Mouse (Mus musculus) heart, embryonic 12.5 days (tissue): ENCODE results near the gene Ifi211. TPM values are rescaled to one million over a fixed set of nuclear protein-coding genes. Genes with fewer than 3 reads are reported as not detected.
"Not testable (repeated sequence)": the region's sequence is repeated elsewhere in the genome, so short reads cannot be mapped to it uniquely, and the experiment has no call there.

Experiments
- ATAC-seq: fragments of 200-750 bp; cut with Nextera tagmentation; 2 replicates; pipeline ENCODE4 v1.8.0; 2017; ENCODE audit warnings: moderate TSS enrichment, moderate library complexity; ENCODE audit not compliant: insufficient number of reproducible peaks, low FRiP score
- H3K27ac ChIP-seq: fragments of 300-500 bp; sonication (generic); 2 replicates; pipeline ENCODE4 v1.5.1; 2016; ENCODE audit warnings: mild to moderate bottlenecking, moderate library complexity; ENCODE audit not compliant: poor library complexity, severe bottlenecking
- H3K27me3 ChIP-seq: fragments of 300-500 bp; sonication (generic); replicated peaks from 2 replicates; pipeline ENCODE4 v1.6.1; 2016; ENCODE audit warnings: mild to moderate bottlenecking, moderate library complexity
- H3K36me3 ChIP-seq: fragments of 300-500 bp; sonication (generic); 2 replicates; pipeline ENCODE4 v1.6.1; 2016; ENCODE audit warnings: mild to moderate bottlenecking, moderate library complexity
- H3K4me1 ChIP-seq: fragments of 300-500 bp; sonication (generic); replicated peaks from 2 replicates; pipeline ENCODE4 v1.6.1; 2016; ENCODE audit warnings: mild to moderate bottlenecking
- H3K4me2 ChIP-seq: fragments of 300-500 bp; sonication (generic); 2 replicates; pipeline ENCODE4 v1.6.1; 2016; ENCODE audit warnings: mild to moderate bottlenecking, moderate library complexity
- H3K4me3 ChIP-seq: fragments of 300-500 bp; sonication (generic); 2 replicates; pipeline ENCODE4 v1.5.1; 2016; ENCODE audit warnings: mild to moderate bottlenecking
- H3K9ac ChIP-seq: fragments of 300-500 bp; sonication (generic); 2 replicates; pipeline ENCODE4 v1.6.1; 2016; ENCODE audit warnings: mild to moderate bottlenecking, moderate library complexity
- H3K9me3 ChIP-seq: fragments of 300-500 bp; sonication (generic); replicated peaks from 2 replicates; pipeline ENCODE4 v1.6.1; 2016; ENCODE audit warnings: mild to moderate bottlenecking, moderate library complexity
- WGBS: fragments of 180-500 bp; shearing (Covaris S2); methylation state at CpG from one replicate; pipeline ENCODE4 v1.1.7; 2016; 5-methylcytosine and 5-hydroxymethylcytosine counted together
- polyA plus RNA-seq: library from polyadenylated mRNA; unstranded; fragments of >200 nt; fragmentation: Nextera tagmentation; extraction: Ambion mirVana; gene quantifications from 2 replicates; pipeline ENCODE4 v1.2.1, GENCODE M21; 2016

The Ifi211 gene
- polyA plus RNA-seq, 1 experiment from 2014 or later = 3.4 TPM

DNA sequence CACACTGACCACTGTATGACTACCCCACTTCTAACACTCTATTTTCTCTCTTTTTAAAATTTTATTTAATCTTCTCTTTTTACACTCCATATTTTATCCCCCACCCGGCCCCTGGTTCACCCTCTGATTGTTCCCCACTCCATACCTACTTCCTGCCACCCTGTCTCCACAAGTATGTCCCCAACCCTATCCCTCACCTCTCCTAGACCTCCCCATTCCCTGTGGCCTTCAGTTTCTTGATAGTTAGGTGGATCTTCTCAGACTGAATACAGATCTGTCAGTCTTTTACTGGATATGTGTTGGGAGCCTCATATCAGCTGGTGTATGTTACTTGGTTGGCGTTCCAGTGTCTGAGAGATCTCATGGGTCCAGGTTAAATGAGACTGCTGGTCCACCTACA, 1.7 kb upstream of the Ifi211 start:
- WGBS = 70% methylated on average over 2 of the region's 2 CpGs
- Histone ChIP-seq H3K36me3 (no peaks in the 10 kb centered on the region), H3K9ac (no peak overlapping the region)

DNA sequence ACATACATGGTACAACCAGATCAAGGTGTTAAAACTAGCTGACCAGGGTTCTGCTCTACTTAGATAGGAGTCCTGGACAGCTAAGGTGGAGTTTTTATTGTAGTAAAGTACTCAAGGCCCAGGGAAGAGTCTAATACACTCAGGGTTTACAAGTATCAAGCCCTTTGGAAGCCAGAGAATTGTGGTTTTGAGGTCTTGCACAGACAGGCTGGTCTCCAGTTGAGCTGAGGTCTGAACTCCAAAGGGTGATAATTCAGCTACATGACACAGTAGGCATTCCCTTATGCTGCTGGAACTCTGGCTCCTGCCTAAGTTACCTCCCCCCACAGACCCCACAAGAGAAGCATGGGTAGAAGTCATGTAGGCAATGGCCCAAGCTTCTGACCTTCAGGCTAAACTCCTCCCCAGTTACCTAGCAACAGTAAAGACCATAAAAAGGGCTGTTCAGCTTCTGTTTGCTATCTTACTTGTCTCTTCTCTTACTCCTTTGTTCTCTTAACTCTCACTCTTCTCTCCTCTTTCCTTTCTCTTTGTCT, 478 bp upstream of the Ifi211 start:
- not testable (repeated sequence) for H3K9ac ChIP-seq, ATAC-seq, H3K27me3 ChIP-seq, H3K36me3 ChIP-seq, H3K4me3 ChIP-seq, H3K4me2 ChIP-seq, H3K4me1 ChIP-seq, H3K27ac ChIP-seq, H3K9me3 ChIP-seq

More for the DNA sequence above, 1.7 kb upstream of the Ifi211 start:
- H3K4me3 ChIP-seq = no peak overlapping the region
- no peaks in the 10 kb centered on the region for H3K27me3 ChIP-seq
- no peak overlapping the region for H3K4me2 ChIP-seq
- no peak overlapping the region for H3K27ac ChIP-seq
- no peak for ATAC-seq
- no peaks in the 10 kb centered on the region for H3K4me1 ChIP-seq
- no peaks in the 10 kb centered on the region for H3K9me3 ChIP-seq

DNA sequence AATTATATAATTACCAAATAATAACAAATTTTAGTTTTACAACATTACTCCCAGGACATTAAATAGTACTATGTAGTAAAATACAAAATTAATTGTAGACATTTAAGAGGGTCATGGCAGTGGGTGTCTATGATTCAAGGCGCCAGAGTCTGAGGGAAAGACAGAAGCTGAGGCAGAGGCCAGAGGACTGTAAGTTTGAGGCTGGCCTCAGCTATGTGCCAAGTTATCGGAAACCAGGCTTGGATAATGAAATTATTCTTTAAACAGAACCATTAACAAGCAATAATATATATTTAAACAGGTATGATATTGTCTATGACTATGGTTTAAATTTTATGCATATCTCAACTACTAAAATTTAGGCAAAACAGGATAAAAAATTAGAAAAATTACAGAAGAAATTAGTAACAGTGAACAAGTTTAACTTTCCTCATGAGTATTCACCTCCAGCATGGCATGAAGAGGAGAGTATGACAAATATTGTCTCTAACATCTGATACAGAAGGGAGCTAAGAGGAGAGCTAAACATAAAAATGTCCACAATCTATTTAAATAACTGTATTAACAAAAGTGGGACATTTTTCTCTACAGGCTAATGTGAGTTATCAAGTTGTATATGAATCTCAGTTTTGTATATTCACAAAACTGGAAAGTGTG, 910 bp downstream of the Ifi211 start:
- Histone ChIP-seq H3K27me3 (no peaks in the 10 kb centered on the region), H3K36me3 (no peaks in the 10 kb centered on the region), H3K9ac (no peak overlapping the region), H3K4me1 (no peaks in the 10 kb centered on the region), H3K9me3 (no peaks in the 10 kb centered on the region), H3K27ac (no peak overlapping the region), H3K4me2 (no peak overlapping the region), H3K4me3 (no peak overlapping the region)
- WGBS = 83% methylated on average over 2 of the region's 2 CpGs
- ATAC-seq = no peak

DNA sequence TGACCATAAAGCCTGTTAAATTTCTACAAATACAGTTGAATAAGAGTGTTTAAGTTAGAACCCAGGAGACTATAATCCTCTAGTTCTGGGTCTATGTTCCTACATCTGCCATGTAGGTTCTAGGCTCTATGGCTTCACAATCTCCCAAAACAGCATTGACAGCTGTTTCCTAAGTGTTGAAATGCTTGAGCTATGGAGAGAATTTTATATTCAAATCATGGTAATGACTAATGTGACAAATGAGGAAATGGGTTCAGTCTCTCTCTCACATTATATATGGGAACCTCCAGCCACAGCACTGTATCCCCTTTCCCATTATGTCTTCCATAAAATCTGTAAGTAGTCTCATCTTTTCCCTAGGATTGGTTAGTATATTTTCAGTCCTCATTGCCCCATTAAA, 4.5 kb downstream of the Ifi211 start:
- H3K4me3 ChIP-seq, H3K9me3 ChIP-seq, ATAC-seq, H3K27me3 ChIP-seq, H3K9ac ChIP-seq, H3K27ac ChIP-seq, H3K4me2 ChIP-seq, H3K4me1 ChIP-seq, H3K36me3 ChIP-seq: not testable (repeated sequence)

DNA sequence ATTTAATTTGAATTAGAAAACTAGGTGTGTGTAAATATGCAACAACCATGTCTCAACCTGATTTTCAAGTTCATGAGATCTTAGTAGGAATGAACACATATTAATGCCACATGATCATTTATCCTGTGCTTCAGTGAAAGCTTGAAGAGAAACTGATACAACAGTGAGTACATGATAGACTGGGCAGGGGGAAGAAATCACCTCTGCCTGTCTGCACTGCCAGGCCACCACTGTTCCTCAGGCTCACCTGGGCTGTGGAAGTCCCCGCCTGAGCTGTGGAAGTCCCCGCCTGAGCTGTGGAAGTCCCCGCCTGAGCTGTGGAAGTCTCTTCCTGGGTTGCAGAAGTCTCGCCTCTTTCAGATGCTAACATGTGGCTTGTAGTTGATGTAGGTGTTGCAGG, 7.0 kb downstream of the Ifi211 start:
- H3K9me3 ChIP-seq, ATAC-seq, H3K9ac ChIP-seq, H3K4me1 ChIP-seq, H3K27ac ChIP-seq, H3K4me3 ChIP-seq, H3K4me2 ChIP-seq, H3K36me3 ChIP-seq, H3K27me3 ChIP-seq: not testable (repeated sequence)
- WGBS = 69% methylated on average over 4 of the region's 4 CpGs

DNA sequence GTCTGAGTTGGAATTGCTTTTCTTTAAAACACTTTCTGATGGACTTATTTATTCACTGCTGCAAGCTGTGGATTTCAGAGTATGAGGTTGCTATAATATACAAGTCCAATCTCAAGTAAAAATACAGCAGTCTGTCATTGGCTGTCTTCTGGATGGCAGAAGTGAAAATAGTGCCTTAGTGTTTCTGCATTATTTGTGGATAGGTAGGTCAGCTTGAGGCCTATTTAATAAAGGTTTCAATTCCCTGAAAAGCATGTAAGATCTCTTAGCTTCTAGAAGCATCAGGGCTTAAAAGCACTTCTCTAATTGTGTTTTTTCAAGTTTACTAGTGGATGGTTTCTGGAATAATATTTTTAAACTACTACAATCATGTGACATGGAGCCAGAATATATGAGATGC, 23.1 kb downstream of the Ifi211 start:
- not testable (repeated sequence) for H3K4me3 ChIP-seq, H3K4me2 ChIP-seq, H3K4me1 ChIP-seq, H3K9ac ChIP-seq, ATAC-seq, H3K27ac ChIP-seq, H3K9me3 ChIP-seq, H3K27me3 ChIP-seq, H3K36me3 ChIP-seq

DNA sequence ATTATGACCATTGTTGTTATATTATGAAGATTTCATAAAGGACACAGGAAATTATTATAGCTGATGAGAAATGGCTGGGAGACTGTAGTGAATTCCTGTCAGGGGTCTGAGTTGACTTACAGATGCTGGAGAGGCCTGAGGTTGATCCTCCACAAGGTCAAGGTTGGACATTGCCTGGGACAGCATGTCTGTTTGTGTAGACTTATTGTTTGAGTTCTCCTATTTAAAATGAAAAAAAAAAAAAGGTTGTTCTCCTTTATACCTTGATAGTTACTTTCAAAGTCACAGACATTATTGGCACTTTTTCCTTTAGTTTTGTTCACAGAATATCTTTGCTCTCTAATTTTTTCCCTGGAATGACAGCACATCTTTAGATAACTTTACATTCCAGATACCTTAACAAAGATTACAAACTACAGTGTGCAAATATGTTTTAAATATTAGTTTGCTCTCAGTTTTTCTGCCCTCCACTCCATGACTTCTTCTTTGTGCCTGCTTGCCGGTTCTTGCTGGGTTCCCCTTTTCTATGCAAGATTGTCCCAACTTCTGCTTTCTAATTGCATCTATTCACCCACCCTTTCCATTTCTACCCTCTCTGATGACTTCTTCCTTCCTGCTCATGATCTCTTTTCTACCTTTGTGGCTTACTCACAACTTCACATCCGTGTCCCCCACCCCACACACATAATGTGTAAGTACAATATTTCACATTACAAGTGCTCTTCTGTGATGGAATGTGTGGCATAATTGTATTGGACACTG, 25.6 kb downstream of the Ifi211 start:
- WGBS = 93% methylated on average over 1 of the region's 2 CpGs

DNA sequence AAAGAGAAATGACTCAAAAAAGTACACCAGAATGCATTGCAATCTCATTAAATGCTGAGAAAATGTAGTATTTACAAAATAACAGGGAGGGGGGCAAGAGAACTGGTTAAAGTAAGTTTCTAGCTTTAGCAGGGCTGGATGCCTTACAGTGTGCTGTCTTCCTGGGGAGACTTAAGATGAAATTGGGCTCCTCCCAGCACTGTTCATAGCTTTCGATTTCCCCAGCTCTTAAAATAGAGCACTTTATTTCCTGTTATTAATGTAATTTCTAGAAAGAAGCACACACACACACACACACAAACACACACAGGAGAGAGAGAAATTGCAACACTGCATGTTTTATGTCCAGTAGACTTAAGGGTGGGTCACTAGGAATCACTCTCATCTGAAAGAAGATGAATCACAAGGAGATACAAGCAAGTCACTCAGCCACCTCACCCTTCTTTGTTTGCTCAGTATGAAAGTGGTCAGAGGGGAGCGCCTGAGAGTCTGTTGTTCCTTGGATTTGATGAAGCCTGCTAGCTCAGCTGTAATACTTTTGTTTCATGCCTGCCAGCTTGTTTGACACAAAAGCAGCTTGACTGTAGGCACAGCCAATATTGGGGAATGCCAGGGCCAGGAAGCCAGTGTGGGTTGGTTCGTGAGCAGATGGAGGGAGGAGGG, 32.7 kb downstream of the Ifi211 start:
- H3K27ac ChIP-seq, H3K4me3 ChIP-seq, H3K36me3 ChIP-seq, ATAC-seq, H3K4me1 ChIP-seq, H3K27me3 ChIP-seq, H3K9me3 ChIP-seq, H3K9ac ChIP-seq, H3K4me2 ChIP-seq: not testable (repeated sequence)
- 75% methylated on average over 3 of the region's 3 CpGs for WGBS

More for the DNA sequence above, 25.6 kb downstream of the Ifi211 start:
- not testable (repeated sequence) for H3K4me2 ChIP-seq, H3K36me3 ChIP-seq, ATAC-seq, H3K27me3 ChIP-seq, H3K27ac ChIP-seq, H3K9me3 ChIP-seq, H3K4me1 ChIP-seq, H3K9ac ChIP-seq, H3K4me3 ChIP-seq

DNA sequence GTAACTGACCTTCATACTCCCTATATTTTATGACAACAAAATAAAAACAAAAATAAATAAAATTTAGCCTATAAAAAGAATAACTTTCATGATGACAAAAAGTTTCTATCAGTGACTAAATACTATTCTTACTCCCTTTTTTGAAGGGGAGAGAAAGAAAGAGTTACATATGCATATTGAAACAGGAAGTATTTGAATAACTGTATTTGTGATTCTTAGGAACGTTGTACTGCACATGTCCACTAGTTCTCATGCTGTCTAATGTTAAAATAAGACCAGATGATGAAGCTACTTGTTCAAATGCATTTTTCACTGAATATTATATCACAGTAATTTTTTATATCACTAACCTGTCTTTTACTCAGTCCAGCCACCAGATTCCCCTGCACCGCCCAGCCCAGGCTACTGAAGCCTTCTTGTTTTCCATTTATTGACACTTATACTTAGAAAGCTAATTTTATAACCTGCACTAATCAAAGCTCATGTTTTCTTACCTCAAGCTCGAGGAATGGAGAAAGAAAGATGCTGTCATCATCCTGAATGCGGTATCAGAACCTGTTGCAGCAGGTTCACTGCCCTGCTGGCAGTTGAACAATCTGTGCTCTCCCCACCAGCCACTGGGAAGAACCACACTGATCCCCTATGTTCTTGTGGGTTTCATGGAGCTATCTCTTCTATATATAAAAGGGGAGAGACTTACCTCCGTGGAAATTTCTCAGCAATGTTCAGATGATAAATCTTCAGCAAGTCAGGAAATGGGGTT, 33.4 kb downstream of the Ifi211 start:
- not testable (repeated sequence) for H3K27me3 ChIP-seq, H3K4me2 ChIP-seq, H3K4me1 ChIP-seq, H3K9me3 ChIP-seq, H3K4me3 ChIP-seq, H3K9ac ChIP-seq, H3K27ac ChIP-seq, H3K36me3 ChIP-seq, ATAC-seq
- 72% methylated on average over 5 of the region's 5 CpGs for WGBS

DNA sequence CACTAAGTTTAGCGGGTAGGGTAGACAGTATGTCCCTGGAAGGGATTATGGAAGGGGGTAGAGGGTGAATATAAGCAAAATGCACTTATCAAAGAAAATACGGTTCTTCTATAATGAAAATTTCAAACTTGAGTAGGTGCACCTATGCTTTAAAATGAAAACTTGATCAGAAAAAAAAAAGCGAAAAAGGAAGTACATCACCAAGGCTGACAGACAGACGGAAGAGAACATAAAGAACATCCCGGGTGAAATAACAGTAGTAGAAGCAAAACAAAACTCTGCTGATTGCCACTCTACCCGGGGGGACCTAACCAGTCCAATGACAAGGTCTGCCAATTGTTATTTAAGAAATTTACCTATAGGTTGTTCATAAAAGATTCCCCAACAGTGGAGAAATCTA, 34.6 kb downstream of the Ifi211 start:
- H3K9ac ChIP-seq, H3K27me3 ChIP-seq, H3K4me3 ChIP-seq, H3K4me2 ChIP-seq, H3K27ac ChIP-seq, H3K36me3 ChIP-seq, H3K4me1 ChIP-seq, H3K9me3 ChIP-seq, ATAC-seq: not testable (repeated sequence)
- WGBS = 80% methylated on average over 6 of the region's 6 CpGs

DNA sequence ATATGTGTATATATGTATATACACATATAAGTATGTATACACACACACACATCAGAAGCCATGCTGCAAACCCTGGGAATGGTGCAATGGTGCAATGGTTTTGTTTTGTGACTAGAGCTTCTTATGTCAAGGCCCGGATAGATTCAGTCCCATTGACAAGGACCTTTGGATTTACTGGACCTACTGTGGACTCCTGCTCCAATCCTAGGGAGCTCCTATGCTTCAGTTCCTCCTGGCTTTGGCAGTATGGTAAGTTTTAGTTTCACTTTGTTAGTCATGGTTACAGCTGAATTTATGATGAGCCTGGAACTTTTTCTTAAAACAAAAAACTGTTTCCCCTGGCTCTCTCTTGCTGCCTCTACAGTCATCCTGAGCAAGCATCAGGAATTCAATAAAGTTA, 35.7 kb downstream of the Ifi211 start:
- not testable (repeated sequence) for H3K4me3 ChIP-seq, H3K27ac ChIP-seq, ATAC-seq, H3K4me2 ChIP-seq, H3K9ac ChIP-seq, H3K36me3 ChIP-seq, H3K27me3 ChIP-seq, H3K9me3 ChIP-seq, H3K4me1 ChIP-seq
- WGBS = 77% methylated on average over 1 of the region's 1 CpGs
